Mouse (Mus musculus) frontal cortex, adult 2 months (tissue): ENCODE results near the gene Dctpp1. TPM values are rescaled to one million over a fixed set of nuclear protein-coding genes. Genes with fewer than 3 reads are reported as not detected.

Source experiments
- DNase-seq, 2 experiments: peaks; one replicate each; pipeline ENCODE4 v3.0.0; 2022; ENCODE audit warnings: low spot score in 1 of 2; ENCODE audit errors: extremely low spot score in 1 of 2
- polyA plus RNA-seq: library from polyadenylated mRNA; depleted of rRNA; stranded (reverse); fragments of >200 nt; gene quantifications from 2 replicates; pipeline ENCODE4 v1.2.3, GENCODE M21; 2012; rRNA removed

Gene Dctpp1
- polyA plus RNA-seq, 1 experiment, result 27.9 TPM

DNA sequence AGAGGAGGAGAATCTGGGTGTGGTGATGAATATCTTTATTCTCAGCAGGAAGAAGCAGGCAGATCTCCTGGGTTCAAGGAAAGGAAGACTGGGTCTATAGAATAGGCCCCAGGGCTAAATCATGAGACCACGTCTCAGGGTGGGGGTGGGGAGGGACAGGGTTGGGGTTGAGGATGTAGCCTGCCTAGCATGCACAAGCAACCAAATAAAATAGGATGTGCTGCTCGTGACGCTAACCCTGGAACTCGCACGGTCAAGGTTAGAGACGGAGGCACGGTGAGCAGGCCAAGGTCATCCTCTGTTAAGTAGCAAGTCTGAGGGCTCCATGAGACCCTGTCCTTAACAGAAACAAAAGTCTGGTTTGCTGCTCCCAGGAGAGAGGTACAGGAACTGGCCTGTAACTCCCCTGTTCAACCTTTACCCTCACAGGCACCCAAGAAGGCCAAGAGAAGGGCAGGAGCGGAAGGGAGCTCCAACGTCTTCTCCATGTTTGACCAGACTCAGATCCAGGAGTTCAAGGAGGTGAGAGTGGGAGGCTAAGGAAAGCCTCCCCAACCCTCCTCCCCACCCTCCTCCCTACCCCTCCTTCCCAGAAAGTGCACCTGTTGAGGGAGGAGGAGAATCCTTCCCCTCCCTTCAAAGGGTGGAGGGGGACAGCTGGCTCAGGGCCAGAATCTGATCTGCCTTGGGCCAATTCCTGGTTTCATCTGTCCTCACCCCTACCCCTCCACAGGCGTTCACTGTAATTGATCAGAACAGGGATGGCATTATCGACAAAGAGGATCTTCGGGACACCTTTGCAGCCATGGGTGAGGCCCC lies 47.9 kb downstream of the Dctpp1 start:
- no peak for DNase-seq

GRCm38 (mm10) chr7:127211014-127211745 lies 49.3 kb downstream of the Dctpp1 start:
- DNase-seq, result no peak

- no peak for DNase-seq
Observed at GRCm38 (mm10) chr7:127210266-127210665, 50.2 kb downstream of the Dctpp1 start.

DNA sequence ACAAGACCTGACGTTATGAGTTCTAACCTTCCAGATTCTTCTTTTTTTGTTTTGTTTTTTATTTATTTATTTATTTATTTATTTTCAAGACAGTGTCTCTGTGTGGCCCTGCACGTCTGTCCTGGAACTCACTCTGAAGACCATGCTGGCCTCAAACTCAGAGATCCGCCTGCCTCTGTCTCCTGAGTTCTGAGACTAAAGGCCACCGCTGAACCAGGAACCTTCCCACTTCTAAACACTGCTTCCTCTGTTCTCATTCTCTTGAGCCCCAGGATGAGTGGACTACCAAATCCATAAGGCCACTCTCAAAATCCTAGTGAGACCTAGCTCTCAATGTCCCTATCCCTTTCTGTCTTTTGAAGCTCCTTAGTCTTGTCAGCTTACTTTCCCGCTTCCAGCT lies 50.7 kb downstream of the Dctpp1 start:
- no peak for DNase-seq

GRCm38 (mm10) chr7:127208553-127209438 lies 51.7 kb downstream of the Dctpp1 start, which contains the start of gene Mylpf:
Gene Mylpf (plus strand): TSS chr7:127208890.
- DNase-seq, result peak; percentile 96 to 98

- no peak for DNase-seq
Observed at GRCm38 (mm10) chr7:127208295-127208552, 52.3 kb downstream of the Dctpp1 start, which contains the start of gene Tbc1d10b. Gene Tbc1d10b (minus strand): TSS chr7:127208468.

GRCm38 (mm10) chr7:127207374-127208294 lies 52.9 kb downstream of the Dctpp1 start:
- no peak for DNase-seq

Other genes starting within 250 kb of the Dctpp1 start
- 8.3 and 8.8 TPM in 2 replicates for gene Mvp, start 246.1 kb downstream of the Dctpp1 start, polyA plus RNA-seq
- 1.7 and 2.4 TPM in 2 replicates for gene Pagr1b, start 244.2 kb downstream of the Dctpp1 start, polyA plus RNA-seq
- 30.0 and 42.3 TPM in 2 replicates for gene Pagr1a, start 243.4 kb downstream of the Dctpp1 start, polyA plus RNA-seq
- 95.5 and 113 TPM in 2 replicates for gene Gm42742, start 239.6 kb downstream of the Dctpp1 start, polyA plus RNA-seq
- gene Prrt2, start 239.5 kb downstream of the Dctpp1 start, polyA plus RNA-seq, result 227 and 259 TPM in 2 replicates
- gene Maz, start 233.7 kb downstream of the Dctpp1 start, polyA plus RNA-seq, result 165 and 186 TPM in 2 replicates
- 6.0 and 7.4 TPM in 2 replicates for gene Kif22, start 218.2 kb downstream of the Dctpp1 start, polyA plus RNA-seq
- gene Zg16, start 173.4 kb downstream of the Dctpp1 start, polyA plus RNA-seq, result 0.16 and 0.23 TPM in 2 replicates
- 2.3 and 2.9 TPM in 2 replicates for gene AI467606, start 169.3 kb downstream of the Dctpp1 start, polyA plus RNA-seq
- gene Qprt, start 138.5 kb downstream of the Dctpp1 start, polyA plus RNA-seq, result 0.86 TPM in 2 replicates
- gene Spn, start 122.9 kb downstream of the Dctpp1 start, polyA plus RNA-seq, result 0.15 and 0.16 TPM in 2 replicates
- gene Cd2bp2, start 64.7 kb downstream of the Dctpp1 start, polyA plus RNA-seq, result 97.1 and 102 TPM in 2 replicates
- gene Tbc1d10b, start 52.2 kb downstream of the Dctpp1 start, polyA plus RNA-seq, result 60.3 and 77.8 TPM in 2 replicates
- gene Mylpf, start 51.8 kb downstream of the Dctpp1 start, polyA plus RNA-seq, result 1.6 and 3.0 TPM in 2 replicates
- 13.5 and 13.8 TPM in 2 replicates for gene Zfp553, start 27.6 kb downstream of the Dctpp1 start, polyA plus RNA-seq
- 10.2 and 13.3 TPM in 2 replicates for gene Sept1, start 27.6 kb downstream of the Dctpp1 start, polyA plus RNA-seq
- gene Zfp771, start 16.4 kb downstream of the Dctpp1 start, polyA plus RNA-seq, result 120 and 131 TPM in 2 replicates
- 22.2 and 27.6 TPM in 2 replicates for gene Sephs2, start 13.3 kb upstream of the Dctpp1 start, polyA plus RNA-seq
- gene Itgal, start 35.6 kb upstream of the Dctpp1 start, polyA plus RNA-seq, result 0.66 and 0.88 TPM in 2 replicates
- 14.8 and 16.2 TPM in 2 replicates for gene Zfp768, start 84.9 kb upstream of the Dctpp1 start, polyA plus RNA-seq
- 4.6 and 5.1 TPM in 2 replicates for gene Zfp747, start 115.3 kb upstream of the Dctpp1 start, polyA plus RNA-seq
- 2.2 and 2.9 TPM in 2 replicates for gene 9130019O22Rik, start 126.5 kb upstream of the Dctpp1 start, polyA plus RNA-seq
- gene E430018J23Rik, start 132.9 kb upstream of the Dctpp1 start, polyA plus RNA-seq, result 5.1 and 5.9 TPM in 2 replicates
- 3.2 and 3.5 TPM in 2 replicates for gene Zfp764, start 146.1 kb upstream of the Dctpp1 start, polyA plus RNA-seq
- 17.9 and 18.6 TPM in 2 replicates for gene Zfp688, start 161.4 kb upstream of the Dctpp1 start, polyA plus RNA-seq
- 5.2 and 8.1 TPM in 2 replicates for gene Zfp689, start 188.4 kb upstream of the Dctpp1 start, polyA plus RNA-seq
- gene Prr14, start 198.9 kb upstream of the Dctpp1 start, polyA plus RNA-seq, result 42.8 and 46.1 TPM in 2 replicates
- gene Fbrs, start 218.5 kb upstream of the Dctpp1 start, polyA plus RNA-seq, result 31.6 and 33.4 TPM in 2 replicates